Mouse (Mus musculus): ENCODE measurements around the gene Vmn1r171. TPM values are rescaled to one million over a fixed set of nuclear protein-coding genes. Genes with fewer than 3 reads are reported as not detected.

The Vmn1r171 gene
- not detected in 4 replicates for total RNA-seq (2023; ENCODE audit: inconsistent age)

DNA sequence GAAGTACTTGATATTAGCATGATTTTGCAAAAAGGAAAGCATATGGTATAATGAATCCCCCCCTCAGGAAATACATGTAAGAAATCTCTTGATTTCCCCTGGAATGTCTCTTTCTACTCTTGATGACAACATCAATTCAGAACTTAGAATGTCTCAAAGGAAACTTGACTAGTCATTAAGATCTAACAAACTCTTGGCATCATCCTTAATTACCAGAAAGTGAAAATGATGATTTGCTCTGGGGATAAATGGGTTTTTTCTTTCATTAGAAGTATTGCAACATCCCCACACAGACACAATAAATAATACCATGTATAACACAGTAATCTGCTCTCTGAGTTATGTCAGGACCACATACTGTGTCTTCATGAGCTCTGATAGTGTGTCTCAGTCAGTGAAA lies at the start of gene Vmn1r171:
Gene Vmn1r171 (plus strand): TSS at position 301 of the 400 bp plus-strand sequence.

DNA sequence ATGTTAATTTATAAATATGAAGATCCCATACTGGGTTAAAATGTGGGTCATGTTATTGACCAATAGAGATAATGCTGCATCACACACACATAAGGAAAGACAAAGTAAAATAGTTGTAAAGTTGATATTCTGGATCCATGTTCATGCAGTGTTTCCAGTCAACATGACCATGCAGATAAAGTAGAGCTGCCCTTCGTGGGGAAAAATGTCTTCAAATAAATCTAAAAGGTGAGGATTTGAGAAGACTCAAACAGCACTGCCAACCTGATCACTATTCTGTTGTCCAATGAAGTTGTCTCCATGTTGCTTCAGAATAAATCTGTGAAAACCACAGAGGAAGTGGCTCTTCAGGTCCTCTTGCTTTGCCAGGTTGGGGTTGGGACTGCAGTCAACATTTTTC lies 24.6 kb upstream of the Vmn1r171 start, which contains the start of gene Vmn1r170:
Gene Vmn1r170 (plus strand): TSS at position 301 of the 400 bp plus-strand sequence.

GRCm38 (mm10) chr7:23658016-23658415 lies 27.5 kb downstream of the Vmn1r171 start, which contains the start of gene Vmn1r172:
Vmn1r172 (plus strand) TSS chr7:23658316.

Other genes starting within 250 kb of the Vmn1r171 start
- gene Nlrp5, start 244.8 kb upstream of the Vmn1r171 start, total RNA-seq (2023; ENCODE audit: inconsistent age): not detected in 4 replicates
- gene Vmn1r167, start 123.5 kb upstream of the Vmn1r171 start, total RNA-seq (2023; ENCODE audit: inconsistent age): not detected in 4 replicates
- gene Vmn1r168, start 91.0 kb upstream of the Vmn1r171 start, total RNA-seq (2023; ENCODE audit: inconsistent age): not detected in 4 replicates
- gene Vmn1r169, start 55.2 kb upstream of the Vmn1r171 start, total RNA-seq (2023; ENCODE audit: inconsistent age): not detected in 4 replicates
- not detected in 4 replicates for gene Vmn1r170, start 24.5 kb upstream of the Vmn1r171 start, total RNA-seq (2023; ENCODE audit: inconsistent age)
- gene Vmn1r172, start 27.6 kb downstream of the Vmn1r171 start, total RNA-seq (2023; ENCODE audit: inconsistent age): not detected in 4 replicates
- not detected in 4 replicates for gene Vmn1r173, start 70.0 kb downstream of the Vmn1r171 start, total RNA-seq (2023; ENCODE audit: inconsistent age)
- not detected in 4 replicates for gene Vmn1r174, start 121.5 kb downstream of the Vmn1r171 start, total RNA-seq (2023; ENCODE audit: inconsistent age)
- not detected in 4 replicates for gene Vmn1r175, start 179.9 kb downstream of the Vmn1r171 start, total RNA-seq (2023; ENCODE audit: inconsistent age)
- gene Vmn1r176, start 206.7 kb downstream of the Vmn1r171 start, total RNA-seq (2023; ENCODE audit: inconsistent age): not detected in 4 replicates
- gene Vmn1r177, start 235.7 kb downstream of the Vmn1r171 start, total RNA-seq (2023; ENCODE audit: inconsistent age): not detected in 4 replicates